Mouse (Mus musculus): ENCODE measurements around the gene Ran.

- TF ChIP-seq POLR2A (IDR thresholded peaks at IDR 0.05; ENCODE audit: borderline replicate concordance, extremely low read depth, insufficient read depth, insufficient read length, poor library complexity, severe bottlenecking), result no peak
- peak; percentile 24; the same call in 1 of the 2 replicates for TF ChIP-seq CTCF (IDR thresholded peaks at IDR 0.05; ENCODE audit: borderline replicate concordance, extremely low read depth, insufficient read depth, insufficient read length)
Observed at GRCm38 (mm10) chr5:129051910-129052309, 32.0 kb downstream of the Ran start.
